Mouse (Mus musculus) hindlimb bud, embryonic 11.5 days (tissue): ENCODE results near the gene Stox2.

ENCODE experiments used
- DNase-seq: peaks from one replicate; pipeline ENCODE4 v3.0.0-alpha.2; 2012; ENCODE audit warnings: low read depth, low spot score; ENCODE audit errors: extremely low spot score

The Stox2 gene

GRCm38 (mm10) chr8:47355340-47355906, 90.7 kb downstream of the Stox2 start:
- no peak for DNase-seq

DNA sequence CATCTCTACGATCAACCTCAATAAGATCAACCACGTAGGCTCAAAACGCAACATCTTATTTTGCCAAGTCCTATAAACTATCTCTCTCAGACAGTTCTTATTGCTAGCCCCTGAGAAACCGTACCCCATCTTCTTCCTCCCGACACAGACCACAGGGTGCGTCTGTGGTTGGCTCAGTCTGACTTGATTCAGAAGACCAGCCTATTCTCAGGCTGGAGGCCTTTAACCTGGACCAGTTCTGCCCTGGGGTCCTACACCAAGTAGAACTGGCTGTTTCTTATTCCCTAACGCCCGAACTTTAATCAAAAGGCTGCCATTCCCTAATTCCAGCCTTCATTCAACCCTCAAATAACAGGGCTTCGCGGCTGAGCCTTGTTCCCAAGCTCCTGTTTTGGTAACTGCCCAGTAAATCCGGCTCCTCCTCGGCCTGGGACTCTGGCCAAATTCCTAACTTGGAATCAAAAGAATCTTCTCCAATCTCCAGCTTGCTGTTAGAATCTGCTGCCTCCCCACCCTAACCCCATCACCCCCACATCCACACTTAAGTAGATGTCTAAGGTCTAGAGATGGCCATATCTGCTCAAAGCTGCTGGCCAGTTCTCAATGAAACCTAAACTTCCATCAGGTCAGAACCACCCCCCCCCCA, 91.5 kb downstream of the Stox2 start:
- DNase-seq: no peak

DNA sequence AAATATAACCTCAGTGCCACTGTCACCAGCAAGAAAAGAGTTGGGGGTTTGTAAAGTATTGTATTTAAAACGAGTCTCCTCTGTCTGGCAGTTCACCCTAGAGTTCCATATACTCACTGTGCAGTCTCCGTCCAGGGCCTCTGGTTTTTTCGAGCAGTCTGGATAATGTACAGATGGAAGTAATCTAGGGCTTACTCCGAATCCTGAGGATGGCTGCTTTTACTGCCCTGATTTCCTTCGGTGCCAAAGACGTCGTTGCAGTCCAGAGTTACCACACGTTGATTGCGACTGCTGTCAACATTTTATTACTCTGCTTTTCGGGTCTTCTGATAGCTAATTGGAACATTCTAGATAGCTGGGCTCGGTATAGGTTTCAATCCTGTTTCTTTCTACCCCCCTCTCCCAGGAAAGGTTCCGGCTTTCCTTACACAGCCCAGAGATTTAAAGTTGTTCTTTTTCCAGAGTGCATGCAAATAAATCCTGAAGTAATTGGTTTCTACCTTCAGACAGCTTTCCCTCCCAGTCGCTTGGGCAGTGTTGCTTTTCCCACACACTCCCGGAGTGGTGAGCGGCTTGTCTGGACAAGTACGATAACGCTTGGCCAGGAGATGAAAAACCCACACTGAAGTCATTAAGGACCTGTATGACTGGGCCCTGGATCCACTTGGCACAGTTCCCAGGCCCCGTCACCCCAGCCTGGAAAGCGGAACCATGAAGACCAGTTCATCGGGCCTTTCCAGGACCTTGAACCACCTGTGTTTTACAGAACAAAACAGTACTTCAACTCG, 94.1 kb downstream of the Stox2 start:
- no peak for DNase-seq

- DNase-seq: no peak
Observed at GRCm38 (mm10) chr8:47349082-47349481, 97.1 kb downstream of the Stox2 start.

DNA sequence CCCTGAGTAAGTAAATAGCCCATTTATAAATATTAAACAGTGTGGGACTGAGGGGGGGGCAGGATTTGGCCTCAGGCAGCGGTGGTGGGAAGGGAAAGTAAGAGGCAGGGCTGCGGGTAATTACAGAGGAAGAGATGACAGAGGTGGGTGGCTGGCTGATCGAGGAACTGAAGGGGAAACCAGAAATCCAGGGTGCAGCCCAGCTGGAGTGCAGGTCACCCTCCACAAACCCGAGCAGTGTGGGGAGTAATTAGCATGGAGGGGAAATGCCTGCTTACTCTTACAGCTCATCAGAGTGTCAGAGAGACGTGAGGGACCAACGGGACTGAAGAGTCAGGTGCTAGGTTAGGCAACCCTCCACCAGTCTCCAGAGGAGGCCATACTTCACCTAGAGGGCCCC, 98.4 kb downstream of the Stox2 start:
- DNase-seq: no peak

GRCm38 (mm10) chr8:47345772-47346103, 100.4 kb downstream of the Stox2 start:
- no peak for DNase-seq

- DNase-seq: no peak
Observed at GRCm38 (mm10) chr8:47345085-47345771, 100.9 kb downstream of the Stox2 start.

DNA sequence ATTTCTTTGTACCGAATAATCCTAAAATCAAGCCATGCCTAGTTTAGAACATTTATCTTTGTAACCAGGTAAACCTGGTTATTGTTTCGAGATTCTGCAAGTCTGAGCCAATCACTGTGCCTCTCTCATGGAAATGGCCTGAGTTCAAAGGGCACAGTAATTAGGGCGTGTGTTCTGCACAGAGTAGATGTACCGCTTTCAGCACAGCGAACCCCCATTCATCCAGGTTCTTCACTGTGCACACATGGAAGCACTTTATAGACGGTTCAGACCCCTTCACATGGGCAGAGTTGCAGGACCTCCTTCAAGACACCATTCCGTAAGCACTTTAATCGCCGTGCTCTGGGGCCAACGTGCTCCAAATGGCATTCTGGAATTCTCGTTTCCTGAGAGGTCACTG, 104.7 kb downstream of the Stox2 start:
- no peak for DNase-seq

DNA sequence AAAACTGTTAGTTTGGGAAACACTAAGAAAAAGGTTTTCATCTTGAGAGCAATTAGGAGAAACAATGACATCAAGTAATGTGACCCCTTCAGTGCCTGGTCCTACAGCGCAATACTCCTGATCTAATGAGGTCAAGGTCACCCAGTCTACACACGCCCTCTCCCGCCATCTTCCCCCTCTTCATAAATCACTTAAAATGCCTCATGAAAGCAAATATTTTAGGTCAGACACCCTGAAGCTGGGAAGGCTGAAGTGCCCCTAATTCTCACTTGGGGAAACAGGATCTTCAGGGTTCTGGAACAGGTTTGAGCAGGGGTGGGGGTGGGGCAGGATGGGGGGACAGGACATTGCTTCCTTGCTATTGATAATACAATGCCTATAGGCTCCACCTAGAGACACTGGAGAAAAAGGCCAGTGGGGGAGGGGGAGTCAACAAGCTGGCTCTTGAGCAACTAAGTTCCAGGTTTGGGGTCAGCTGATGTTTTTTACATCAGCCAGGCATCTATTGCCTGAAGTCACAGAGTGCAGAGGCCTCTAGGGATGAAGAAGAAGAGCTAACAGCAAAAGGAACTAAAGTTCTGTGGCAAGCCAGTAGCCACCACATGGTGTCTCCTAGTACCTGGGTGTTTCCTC, 107.4 kb downstream of the Stox2 start:
- DNase-seq: no peak

DNA sequence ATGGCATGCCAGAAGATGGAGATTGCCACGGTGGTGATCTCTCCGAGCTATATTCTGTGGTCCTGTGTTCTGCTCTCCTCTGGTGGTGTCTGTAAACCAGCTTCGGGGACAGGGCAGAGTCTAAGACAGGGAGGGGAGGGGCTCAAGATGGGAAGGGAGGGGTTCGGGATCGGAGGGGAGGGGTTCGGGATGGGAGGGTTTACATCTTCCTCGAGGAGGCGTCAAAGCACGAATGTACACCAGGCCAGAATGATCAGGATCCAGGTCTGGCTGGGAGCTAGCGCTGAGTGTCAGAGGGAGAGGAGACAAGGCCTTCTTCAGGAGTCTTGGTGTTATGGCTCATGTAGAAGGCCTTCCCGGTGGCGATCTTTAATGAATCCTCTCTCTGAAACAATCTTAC, 109.7 kb downstream of the Stox2 start:
- DNase-seq: no peak

- no peak for DNase-seq
Observed at GRCm38 (mm10) chr8:47335940-47336339, 110.2 kb downstream of the Stox2 start.

DNA sequence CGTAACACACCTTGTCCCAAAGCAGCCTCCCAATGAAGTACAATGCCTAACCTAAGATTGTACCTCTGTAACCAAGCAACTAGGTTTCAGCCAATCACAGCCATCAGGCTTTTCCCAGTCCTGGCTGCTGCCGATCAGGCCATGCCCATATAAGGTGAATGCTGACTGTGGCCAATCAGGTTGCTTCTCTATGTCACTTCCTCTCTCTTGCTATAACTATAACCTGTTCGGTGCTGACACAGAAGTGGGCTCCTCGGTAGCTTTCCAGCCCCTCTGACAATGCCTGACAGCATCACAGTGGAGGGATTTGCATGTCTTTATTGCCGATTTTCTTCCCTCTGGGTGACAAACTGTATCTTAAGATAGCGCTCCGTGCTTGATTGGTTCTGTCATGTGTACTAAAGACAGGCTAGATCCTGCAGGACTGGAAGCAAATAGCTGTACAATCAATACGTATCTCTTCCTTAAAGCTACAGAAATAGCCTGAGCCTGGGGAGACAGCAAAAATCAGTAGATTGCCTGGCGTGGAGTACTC, 111.9 kb downstream of the Stox2 start:
- no peak for DNase-seq

GRCm38 (mm10) chr8:47332941-47333340, 113.2 kb downstream of the Stox2 start:
- no peak for DNase-seq

GRCm38 (mm10) chr8:47330982-47331381, 115.2 kb downstream of the Stox2 start:
- no peak for DNase-seq

DNA sequence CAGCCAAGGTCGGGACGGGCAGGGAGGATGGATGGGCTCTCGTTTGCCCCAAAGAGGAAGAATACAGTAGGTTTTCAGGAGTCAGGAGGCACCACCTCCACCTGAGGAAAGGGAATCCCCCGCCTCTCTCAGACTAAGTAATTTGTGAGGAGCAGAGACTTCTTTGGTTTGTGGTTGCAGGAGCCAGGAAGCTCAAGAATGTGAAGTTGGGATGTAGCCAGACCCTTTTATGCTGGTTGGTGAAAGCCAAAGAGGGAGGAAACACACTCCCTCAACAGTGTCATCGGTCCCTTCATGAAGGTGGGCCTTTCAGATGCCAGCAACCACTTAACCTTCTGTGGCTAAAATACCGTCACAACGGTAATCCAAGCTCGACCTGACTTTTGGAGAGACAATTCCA, 119.8 kb downstream of the Stox2 start:
- no peak for DNase-seq

GRCm38 (mm10) chr8:47324117-47324820, 121.9 kb downstream of the Stox2 start:
- DNase-seq: no peak

DNA sequence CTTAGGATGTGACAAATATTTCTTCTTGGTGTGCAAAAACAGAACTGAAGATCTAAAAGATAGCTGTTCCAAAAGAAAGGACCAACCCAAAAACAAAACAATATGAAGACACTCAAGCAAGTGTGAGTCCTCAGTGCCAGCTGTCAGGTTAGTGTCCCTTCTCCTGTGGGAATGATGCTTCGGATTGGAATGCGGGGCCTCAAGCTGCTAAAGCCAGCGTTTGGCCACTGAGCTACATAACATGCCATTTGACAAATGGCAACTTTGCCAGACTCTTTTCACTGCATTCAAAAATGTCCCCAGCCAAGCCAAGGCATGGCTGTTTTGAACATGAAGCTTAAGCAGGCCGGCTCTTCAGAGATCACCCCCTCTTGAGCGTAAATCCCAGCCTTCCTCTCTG, 124.9 kb downstream of the Stox2 start:
- no peak for DNase-seq

- no peak for DNase-seq
Observed at GRCm38 (mm10) chr8:47320707-47321106, 125.5 kb downstream of the Stox2 start.

DNA sequence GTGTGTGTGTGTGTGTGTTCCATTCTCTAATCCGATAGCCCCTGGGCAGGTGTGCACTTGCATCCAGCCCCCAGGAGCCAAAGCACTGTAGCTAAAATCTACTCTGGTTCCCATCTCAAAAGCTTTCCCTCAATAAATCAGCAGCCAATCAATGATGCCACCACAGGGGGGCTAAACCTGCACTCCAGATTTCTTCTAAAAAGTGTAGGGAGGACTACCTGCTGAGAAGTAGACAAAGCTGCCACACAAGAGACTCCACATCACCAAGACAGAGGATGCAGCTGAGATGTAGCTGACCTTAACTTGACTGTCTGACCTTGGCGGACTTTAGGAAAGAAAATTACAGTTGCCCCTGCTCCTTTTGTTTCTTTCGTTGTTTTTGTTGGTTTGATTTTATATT, 127.7 kb downstream of the Stox2 start:
- no peak for DNase-seq

DNA sequence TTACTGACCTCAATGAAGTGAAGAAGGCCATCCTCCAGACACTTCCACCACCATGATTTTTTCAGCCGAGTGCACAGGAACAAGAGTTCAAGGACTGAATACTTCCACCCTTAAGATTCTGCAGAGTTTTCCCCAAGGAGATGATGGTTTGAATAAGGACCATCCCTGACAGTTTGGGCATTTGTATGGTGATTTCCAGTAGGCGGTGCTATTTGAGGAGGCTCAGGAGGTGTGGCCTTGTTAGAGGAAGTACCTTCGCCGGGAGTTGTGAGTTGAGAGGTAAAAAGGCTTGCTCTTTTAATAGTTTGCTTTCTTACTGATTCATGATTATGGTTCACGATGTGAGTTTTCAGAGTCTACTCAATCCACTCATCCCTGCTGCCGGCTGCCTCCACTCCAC, 138.0 kb downstream of the Stox2 start:
- no peak for DNase-seq

DNA sequence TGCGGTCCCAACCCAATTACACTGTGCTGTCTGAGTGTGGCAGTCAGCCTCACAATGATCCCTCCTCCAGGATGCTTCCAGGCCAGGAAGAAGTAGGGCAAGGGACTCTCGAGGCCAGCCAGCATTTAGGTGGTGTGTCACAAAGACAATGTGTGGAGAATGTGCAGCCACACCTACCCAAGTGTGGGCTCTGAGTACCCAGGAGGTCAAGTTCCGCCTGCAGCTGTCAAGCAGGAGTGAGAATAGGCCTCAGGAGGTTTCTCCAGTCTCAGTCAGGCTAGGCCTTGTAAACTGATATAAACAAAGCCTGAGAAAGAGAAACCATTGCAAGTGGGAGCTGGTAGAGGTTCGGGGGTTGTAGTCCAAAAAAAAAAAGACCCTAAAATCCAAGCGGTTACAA, 139.8 kb downstream of the Stox2 start:
- no peak for DNase-seq
